Mouse (Mus musculus): ENCODE measurements around the gene Calcrl. TPM values are rescaled to one million over a fixed set of nuclear protein-coding genes. Genes with fewer than 3 reads are reported as not detected.
"Not testable (repeated sequence)": the region's sequence is repeated elsewhere in the genome, so short reads cannot be mapped to it uniquely, and the experiment has no call there.

Calcrl gene
- polyA plus RNA-seq, 1 experiment from 2014 or later = 23.6 TPM

DNA sequence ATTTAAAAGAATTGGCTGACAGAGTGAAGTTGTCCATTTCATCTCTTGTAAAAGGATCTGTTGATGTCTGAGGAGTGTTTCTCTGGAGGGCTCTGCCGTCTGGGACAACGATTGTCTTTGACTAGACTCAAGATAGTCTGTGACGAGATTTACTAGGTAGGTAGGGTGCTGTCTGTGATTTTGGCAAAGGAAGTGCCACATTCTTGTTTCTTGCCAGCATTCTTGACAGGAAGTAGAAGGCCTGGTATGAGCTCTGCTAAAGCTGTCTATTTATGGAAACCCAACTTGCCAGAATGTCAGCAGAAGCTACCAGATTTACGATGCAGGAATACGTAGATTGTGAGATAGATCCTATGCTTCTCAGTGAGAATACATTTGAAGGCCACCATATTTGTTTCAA lies 16.7 kb upstream of the Calcrl start:
- no peaks in the 10 kb centered on the region for H3K4me1 ChIP-seq
- H3K4me3 ChIP-seq = no peak overlapping the region
- ATAC-seq (ENCODE audit: insufficient number of reproducible peaks, insufficient read depth, low FRiP score, low TSS enrichment) = no peak
- no peaks in the 10 kb centered on the region for H3K27me3 ChIP-seq
- no peaks in the 10 kb centered on the region for H3K36me3 ChIP-seq
- H3K27ac ChIP-seq = no peak overlapping the region
- WGBS = 88% methylated on average over 5 of the region's 5 CpGs
- H3K4me2 ChIP-seq (replicated peaks) = no peak overlapping the region
- no peaks in the 10 kb centered on the region for H3K9me3 ChIP-seq
- H3K9ac ChIP-seq = no peak overlapping the region

DNA sequence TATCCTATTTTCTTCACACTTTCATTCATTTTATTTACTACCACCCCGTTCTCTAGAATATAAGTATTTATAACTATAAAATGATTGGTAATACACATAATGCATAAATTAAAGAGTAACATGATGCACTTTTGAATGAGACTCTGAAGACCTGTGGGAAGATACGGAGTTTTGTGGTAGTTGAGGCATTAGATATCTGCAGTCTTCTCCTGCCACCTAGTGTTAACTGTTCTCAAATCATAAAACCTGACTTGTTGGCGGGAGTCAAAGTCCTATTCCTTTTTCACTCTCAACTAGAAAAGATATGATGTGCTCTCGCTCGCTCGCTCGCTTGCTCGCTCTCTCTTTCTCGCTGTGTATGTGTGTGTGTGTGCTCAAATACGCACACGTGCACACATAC lies 4.5 kb upstream of the Calcrl start:
- no peaks in the 10 kb centered on the region for H3K27me3 ChIP-seq
- H3K4me2 ChIP-seq (replicated peaks) = no peak overlapping the region
- H3K9me3 ChIP-seq = no peaks in the 10 kb centered on the region
- ATAC-seq (ENCODE audit: insufficient number of reproducible peaks, insufficient read depth, low FRiP score, low TSS enrichment) = no peak
- no peak overlapping the region for H3K27ac ChIP-seq
- H3K9ac ChIP-seq = no peak overlapping the region
- H3K4me3 ChIP-seq = no peak overlapping the region
- WGBS = 51% methylated on average over 11 of the region's 11 CpGs
- no peaks in the 10 kb centered on the region for H3K36me3 ChIP-seq
- no peaks in the 10 kb centered on the region; the same call in 1 of the 2 replicates for H3K4me1 ChIP-seq

DNA sequence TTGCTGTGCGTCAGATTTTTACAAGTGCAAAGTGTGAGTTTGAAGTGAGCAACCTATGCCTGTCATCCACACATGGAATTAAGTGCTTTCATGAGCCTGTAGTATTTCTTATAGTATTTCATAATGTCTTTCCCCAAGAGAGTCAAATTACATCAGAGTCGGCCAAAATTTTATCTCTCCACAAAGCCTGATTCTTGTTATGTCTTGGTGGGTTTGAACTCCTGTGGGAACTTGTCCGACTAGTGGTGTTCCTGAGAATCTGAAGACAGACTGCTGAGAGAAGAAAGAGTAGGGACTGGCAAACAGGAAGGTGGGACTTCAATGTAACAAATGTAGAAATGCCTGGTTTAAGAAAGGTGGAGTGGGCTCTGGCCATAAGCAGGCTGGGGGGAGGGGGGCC lies 3.6 kb upstream of the Calcrl start:
- no peak overlapping the region for H3K9ac ChIP-seq
- no peaks in the 10 kb centered on the region; the same call in 1 of the 2 replicates for H3K4me1 ChIP-seq
- ATAC-seq (ENCODE audit: insufficient number of reproducible peaks, insufficient read depth, low FRiP score, low TSS enrichment) = no peak
- no peak overlapping the region for H3K27ac ChIP-seq
- H3K4me3 ChIP-seq = no peak overlapping the region
- H3K9me3 ChIP-seq = no peaks in the 10 kb centered on the region
- H3K27me3 ChIP-seq = no peaks in the 10 kb centered on the region
- H3K36me3 ChIP-seq = no peaks in the 10 kb centered on the region
- WGBS = 36% methylated on average over 3 of the region's 3 CpGs
- H3K4me2 ChIP-seq (replicated peaks) = no peak overlapping the region

DNA sequence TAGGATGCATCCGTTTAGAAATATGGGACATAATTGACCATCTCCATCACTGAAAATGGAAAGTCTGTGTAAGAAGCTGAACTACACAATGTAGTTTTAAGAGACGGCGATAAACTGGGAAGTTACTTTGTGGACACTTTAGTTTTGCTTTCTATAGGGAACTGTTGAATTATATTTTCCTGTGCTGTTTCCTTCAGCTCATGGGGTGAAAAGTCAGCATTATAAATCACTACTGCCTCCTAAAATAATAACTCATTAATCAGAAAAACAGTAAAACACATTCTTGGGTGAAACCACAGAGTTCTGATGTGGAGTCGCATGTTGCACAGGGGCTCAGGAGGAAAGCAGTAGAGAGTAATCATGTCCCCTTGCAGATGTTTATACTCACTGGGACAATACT lies 1.3 kb upstream of the Calcrl start:
- no peaks in the 10 kb centered on the region; the same call in 1 of the 2 replicates for H3K4me1 ChIP-seq
- H3K36me3 ChIP-seq = no peaks in the 10 kb centered on the region
- H3K9ac ChIP-seq = no peak overlapping the region
- 90% methylated on average over 4 of the region's 4 CpGs for WGBS
- no peak overlapping the region for H3K4me3 ChIP-seq
- no peaks in the 10 kb centered on the region for H3K27me3 ChIP-seq
- H3K9me3 ChIP-seq = no peaks in the 10 kb centered on the region
- H3K4me2 ChIP-seq (replicated peaks) = no peak overlapping the region
- no peak overlapping the region for H3K27ac ChIP-seq
- no peak for ATAC-seq (ENCODE audit: insufficient number of reproducible peaks, insufficient read depth, low FRiP score, low TSS enrichment)

DNA sequence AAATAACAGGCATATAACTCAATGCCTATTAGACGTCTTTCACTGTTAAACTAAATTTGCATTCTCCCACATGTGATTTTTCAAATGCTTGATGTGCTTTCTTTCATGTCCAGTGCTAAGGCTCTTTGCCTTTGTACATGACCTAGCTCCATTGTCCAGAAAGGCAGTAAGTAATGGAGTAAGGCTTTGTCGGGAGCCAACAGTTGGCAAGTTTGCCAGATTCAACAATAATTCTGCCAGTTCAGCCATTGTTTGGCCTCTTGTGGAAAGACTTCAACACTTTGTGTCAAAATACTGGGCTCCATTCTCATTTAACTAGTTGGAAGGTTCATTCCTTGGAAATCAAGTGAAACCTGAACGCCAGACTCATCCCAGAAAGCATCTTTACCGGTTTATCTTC lies 8.7 kb downstream of the Calcrl start:
- no peak overlapping the region for H3K4me3 ChIP-seq
- no peaks in the 10 kb centered on the region for H3K9me3 ChIP-seq
- H3K27ac ChIP-seq = no peak overlapping the region
- no peaks in the 10 kb centered on the region for H3K27me3 ChIP-seq
- WGBS = 93% methylated on average over 4 of the region's 4 CpGs
- no peak overlapping the region for H3K9ac ChIP-seq
- no peak for ATAC-seq (ENCODE audit: insufficient number of reproducible peaks, insufficient read depth, low FRiP score, low TSS enrichment)
- no peaks in the 10 kb centered on the region for H3K36me3 ChIP-seq
- H3K4me1 ChIP-seq = no peaks in the 10 kb centered on the region
- no peak overlapping the region for H3K4me2 ChIP-seq (replicated peaks)

DNA sequence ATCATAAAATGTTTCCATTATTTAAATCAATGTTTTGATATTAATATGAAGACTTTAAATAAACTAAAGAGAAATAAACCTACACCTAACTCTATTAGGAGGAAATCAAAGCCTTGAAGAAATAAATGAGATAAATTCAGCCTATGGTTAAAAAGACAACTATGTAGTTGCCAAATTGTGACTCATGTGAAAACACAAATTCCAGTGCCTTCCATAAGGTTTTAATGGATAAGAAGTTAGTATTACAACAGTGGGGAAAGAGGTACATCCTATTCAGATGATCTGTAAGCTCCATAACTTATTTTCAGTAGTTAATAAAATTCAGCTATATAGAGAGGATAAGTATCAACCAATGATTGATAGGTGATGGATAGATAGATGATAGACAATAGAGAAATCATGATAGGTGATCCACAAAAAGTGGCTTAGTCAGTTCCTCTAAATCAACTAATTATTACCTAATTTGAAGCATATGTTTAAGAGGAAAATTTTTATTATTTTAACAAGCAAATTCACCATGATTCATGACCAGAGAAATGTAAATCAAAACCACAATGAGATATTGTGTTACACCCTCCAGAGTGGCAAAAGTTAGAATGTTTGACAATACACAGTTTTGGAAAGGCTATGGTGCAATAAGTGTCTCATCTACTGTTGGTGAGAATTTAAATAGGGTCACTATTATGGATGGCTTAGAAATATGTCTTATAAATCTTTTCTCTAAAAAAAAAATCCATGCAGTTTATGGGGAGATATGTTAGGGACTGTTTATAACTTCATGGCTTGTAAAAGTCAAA lies 15.2 kb downstream of the Calcrl start:
- no peaks in the 10 kb centered on the region for H3K27me3 ChIP-seq
- H3K9me3 ChIP-seq = no peaks in the 10 kb centered on the region
- no peak for ATAC-seq (ENCODE audit: insufficient number of reproducible peaks, insufficient read depth, low FRiP score, low TSS enrichment)

DNA sequence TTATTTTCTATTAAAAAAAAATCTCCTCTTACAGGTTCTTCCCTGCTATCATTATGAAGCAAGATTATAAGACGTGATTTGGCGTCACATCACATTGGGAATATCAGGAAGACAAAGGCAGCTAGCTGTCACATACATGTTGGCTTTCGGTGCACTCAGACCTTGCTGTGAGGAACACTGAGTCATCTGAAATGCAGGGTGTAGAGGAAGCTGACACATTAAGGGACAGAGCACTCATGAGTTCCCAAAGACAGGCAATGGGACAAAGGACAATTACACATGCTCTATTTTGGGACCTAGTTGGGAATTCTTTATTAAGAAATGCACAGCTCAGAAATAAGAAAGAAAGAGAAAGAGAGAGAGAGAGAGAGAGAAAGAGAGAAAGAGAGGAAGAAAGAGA lies 20.4 kb downstream of the Calcrl start:
- H3K4me1 ChIP-seq = no peaks in the 10 kb centered on the region
- whole genome bisulfite sequencing = 87% methylated on average over 3 of the region's 3 CpGs
- ATAC-seq (ENCODE audit: insufficient number of reproducible peaks, insufficient read depth, low FRiP score, low TSS enrichment) = no peak

More for the DNA sequence above, 15.2 kb downstream of the Calcrl start:
- H3K4me2 ChIP-seq (replicated peaks) = no peak overlapping the region
- H3K27ac ChIP-seq = no peak overlapping the region
- no peaks in the 10 kb centered on the region for H3K36me3 ChIP-seq
- no peak overlapping the region for H3K9ac ChIP-seq
- H3K4me3 ChIP-seq = no peak overlapping the region
- no peaks in the 10 kb centered on the region for H3K4me1 ChIP-seq

DNA sequence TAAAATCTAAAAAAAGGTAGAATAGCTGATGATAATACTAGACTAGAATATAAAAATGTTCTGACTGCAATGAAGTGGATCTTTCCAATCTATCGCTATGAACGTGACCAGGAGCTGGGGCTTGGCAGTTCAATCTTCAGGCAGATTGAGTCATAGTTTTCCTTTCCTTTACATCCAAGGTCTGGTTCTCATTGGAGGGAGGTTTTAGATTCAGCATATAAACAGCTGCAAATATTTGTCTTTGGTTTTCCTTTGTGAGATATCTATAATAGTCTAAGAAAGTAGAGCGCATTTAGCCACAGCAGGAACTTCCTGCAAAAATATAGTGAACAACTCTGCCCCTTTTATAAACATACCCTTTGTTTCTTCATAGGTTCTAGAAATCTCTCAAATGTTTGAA lies 22.5 kb downstream of the Calcrl start:
- no peak for ATAC-seq (ENCODE audit: insufficient number of reproducible peaks, insufficient read depth, low FRiP score, low TSS enrichment)
- Histone ChIP-seq H3K4me1 (no peaks in the 10 kb centered on the region), H3K27me3 (no peaks in the 10 kb centered on the region), H3K9ac (no peak overlapping the region), H3K27ac (no peak overlapping the region), H3K9me3 (no peaks in the 10 kb centered on the region), H3K36me3 (no peaks in the 10 kb centered on the region), H3K4me2 (replicated peaks) (no peak overlapping the region), H3K4me3 (no peak overlapping the region)
- 71% methylated on average over 3 of the region's 3 CpGs for WGBS

More for the DNA sequence above, 20.4 kb downstream of the Calcrl start:
- Histone ChIP-seq H3K36me3 (no peaks in the 10 kb centered on the region), H3K4me3 (no peak overlapping the region), H3K9me3 (no peaks in the 10 kb centered on the region), H3K4me2 (replicated peaks) (no peak overlapping the region), H3K27ac (no peak overlapping the region), H3K9ac (no peak overlapping the region), H3K27me3 (no peaks in the 10 kb centered on the region)

DNA sequence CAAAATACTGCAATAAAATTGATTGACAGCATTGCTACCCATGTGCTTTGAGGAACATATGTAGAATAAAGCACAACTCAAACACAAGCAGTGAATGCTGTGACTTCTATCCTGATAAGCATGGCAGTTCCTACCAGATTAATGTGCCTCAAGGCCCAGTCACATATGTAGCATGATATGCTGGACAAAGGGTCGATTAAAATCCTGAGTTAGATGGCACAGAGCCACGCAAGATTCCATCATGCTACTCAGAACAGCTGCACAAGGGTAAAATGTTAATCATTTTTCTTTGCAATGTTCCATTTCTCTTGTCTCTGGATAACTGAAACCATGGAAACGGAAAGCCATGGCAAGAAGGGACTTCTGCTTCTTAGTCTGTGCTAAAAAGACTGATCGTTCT lies 28.7 kb downstream of the Calcrl start:
- WGBS = 89% methylated on average over 4 of the region's 4 CpGs
- H3K4me1 ChIP-seq = no peaks in the 10 kb centered on the region
- H3K27ac ChIP-seq = no peak overlapping the region
- no peak for ATAC-seq (ENCODE audit: insufficient number of reproducible peaks, insufficient read depth, low FRiP score, low TSS enrichment)
- no peaks in the 10 kb centered on the region for H3K9me3 ChIP-seq
- no peaks in the 10 kb centered on the region for H3K36me3 ChIP-seq
- no peak overlapping the region for H3K4me3 ChIP-seq
- H3K4me2 ChIP-seq (replicated peaks) = no peak overlapping the region
- no peaks in the 10 kb centered on the region for H3K27me3 ChIP-seq
- H3K9ac ChIP-seq = no peak overlapping the region

DNA sequence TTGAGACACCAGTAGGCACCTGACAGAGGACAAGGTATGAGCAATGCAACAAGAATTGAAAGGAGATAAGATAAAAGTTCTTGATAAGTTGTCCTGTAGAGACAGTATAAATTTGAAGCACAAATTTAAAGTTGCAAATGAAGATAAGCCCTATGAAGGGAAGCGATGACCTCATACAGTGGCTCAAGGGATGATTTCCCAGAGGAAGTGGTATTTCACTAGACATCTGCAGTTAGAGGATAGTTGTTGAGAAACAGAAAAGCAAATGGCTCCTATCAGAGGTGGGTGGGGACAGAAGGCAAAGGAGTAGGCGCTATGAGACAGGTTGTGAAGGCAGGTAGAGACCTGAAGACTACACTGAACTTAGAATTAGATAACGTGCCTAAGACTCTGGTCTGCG lies 32.0 kb downstream of the Calcrl start:
- no peak for ATAC-seq (ENCODE audit: insufficient number of reproducible peaks, insufficient read depth, low FRiP score, low TSS enrichment)
- Histone ChIP-seq H3K4me1 (no peaks in the 10 kb centered on the region), H3K4me2 (replicated peaks) (no peak overlapping the region), H3K4me3 (no peak overlapping the region), H3K36me3 (no peaks in the 10 kb centered on the region), H3K27me3 (no peaks in the 10 kb centered on the region), H3K9ac (no peak overlapping the region), H3K27ac (no peak overlapping the region), H3K9me3 (no peaks in the 10 kb centered on the region)
- WGBS = 94% methylated on average over 4 of the region's 4 CpGs

DNA sequence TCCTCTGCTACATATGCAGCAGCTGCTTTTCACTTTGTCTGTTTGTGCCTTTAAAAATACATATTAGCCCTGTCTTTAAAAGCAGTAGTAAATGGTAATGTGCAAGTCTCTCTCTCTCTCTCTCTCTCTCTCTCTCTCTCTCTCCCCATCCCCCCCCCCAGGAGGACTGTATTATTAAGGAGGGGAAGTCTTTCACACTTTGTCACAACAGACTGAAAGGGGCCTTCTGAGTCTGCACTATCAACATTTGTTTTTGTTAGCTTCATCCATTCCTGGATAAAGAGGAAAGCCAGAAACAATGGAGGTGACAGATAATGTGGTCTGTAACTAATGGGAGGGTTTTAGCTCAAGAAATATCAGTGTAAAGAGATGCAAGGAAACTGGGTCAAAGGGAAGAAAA lies 36.1 kb downstream of the Calcrl start:
- Histone ChIP-seq H3K4me2 (replicated peaks) (no peak overlapping the region), H3K9ac (no peak overlapping the region), H3K4me3 (no peak overlapping the region), H3K9me3 (no peaks in the 10 kb centered on the region), H3K4me1 (no peaks in the 10 kb centered on the region; the same call in 1 of the 2 replicates), H3K27ac (no peak overlapping the region), H3K36me3 (no peaks in the 10 kb centered on the region), H3K27me3 (no peaks in the 10 kb centered on the region)
- no peak for ATAC-seq (ENCODE audit: insufficient number of reproducible peaks, insufficient read depth, low FRiP score, low TSS enrichment)

DNA sequence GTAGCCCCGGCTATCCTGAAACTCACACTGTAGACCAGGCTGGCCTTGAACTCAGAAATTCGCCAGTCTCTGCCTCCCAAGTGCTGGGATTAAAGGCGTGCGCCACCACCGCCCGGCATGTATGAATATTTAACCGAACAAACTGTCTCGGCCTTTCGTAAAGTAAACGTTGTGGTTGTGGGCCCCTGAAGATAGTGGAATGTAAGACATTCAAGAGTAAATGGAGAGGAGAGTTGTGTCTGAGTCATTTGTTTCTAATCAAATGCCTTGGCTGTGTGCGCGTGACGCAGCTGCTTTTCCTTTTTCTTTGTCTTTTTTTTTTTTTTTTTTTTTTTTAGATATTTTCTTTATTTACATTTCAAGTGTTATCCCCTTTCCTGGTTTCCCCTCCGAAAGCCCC lies 36.7 kb downstream of the Calcrl start:
- H3K36me3 ChIP-seq; H3K27me3 ChIP-seq; ATAC-seq (ENCODE audit: insufficient number of reproducible peaks, insufficient read depth, low FRiP score, low TSS enrichment); H3K9me3 ChIP-seq; H3K9ac ChIP-seq; H3K4me1 ChIP-seq; H3K27ac ChIP-seq; H3K4me3 ChIP-seq; H3K4me2 ChIP-seq (replicated peaks): not testable (repeated sequence)
- 70% methylated on average over 14 of the region's 14 CpGs for WGBS

Measured in embryonic facial prominence, embryonic 12.5 days (tissue).